Mouse (Mus musculus): Measurements from ENCODE around the gene Dbndd1. TPM values are rescaled to one million over a fixed set of nuclear protein-coding genes. Genes with fewer than 3 reads are reported as not detected.
"Not testable (repeated sequence)": the region's sequence is repeated elsewhere in the genome, so short reads cannot be mapped to it uniquely, and the experiment has no call there.

The Dbndd1 gene
- polyA plus RNA-seq, 1 experiment = not detected

DNA sequence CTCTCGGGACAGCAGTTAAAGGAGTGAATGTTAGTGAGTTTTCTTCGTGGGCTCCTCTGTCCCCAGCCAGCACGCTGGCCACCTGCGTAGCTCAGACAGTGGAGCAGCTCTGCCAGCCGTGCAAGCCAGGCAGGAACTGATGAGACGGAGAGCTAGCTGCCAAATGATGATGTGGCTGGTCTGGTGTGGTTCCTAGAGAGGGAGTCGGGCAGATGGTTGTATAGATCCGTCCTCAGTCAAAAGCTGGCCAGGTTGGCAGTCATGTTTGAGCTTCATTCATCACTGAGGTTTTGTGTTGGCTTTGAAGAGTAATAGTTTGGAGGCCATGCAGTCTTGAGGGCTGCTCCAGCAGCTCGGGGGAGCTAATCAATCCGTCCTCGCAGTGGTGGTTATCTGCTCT, 16.3 kb downstream of the Dbndd1 start:
- no peaks in the 10 kb centered on the region for H3K27me3 ChIP-seq (replicated peaks)
- peaks cover 9% of the 10 kb centered on the region for H3K9me3 ChIP-seq
- H3K4me1 ChIP-seq = peaks cover 9% of the 10 kb centered on the region
- no peak overlapping the region for H3K4me3 ChIP-seq (replicated peaks)
- TF ChIP-seq GATA1 (IDR thresholded peaks at IDR 0.05; ENCODE audit: borderline replicate concordance, low read length) = no peak
- TF ChIP-seq FLI1 (IDR thresholded peaks at IDR 0.05; ENCODE audit: low read length) = no peak
- H3K36me3 ChIP-seq (replicated peaks; ENCODE audit: low read length) = peaks cover 100% of the 10 kb centered on the region

DNA sequence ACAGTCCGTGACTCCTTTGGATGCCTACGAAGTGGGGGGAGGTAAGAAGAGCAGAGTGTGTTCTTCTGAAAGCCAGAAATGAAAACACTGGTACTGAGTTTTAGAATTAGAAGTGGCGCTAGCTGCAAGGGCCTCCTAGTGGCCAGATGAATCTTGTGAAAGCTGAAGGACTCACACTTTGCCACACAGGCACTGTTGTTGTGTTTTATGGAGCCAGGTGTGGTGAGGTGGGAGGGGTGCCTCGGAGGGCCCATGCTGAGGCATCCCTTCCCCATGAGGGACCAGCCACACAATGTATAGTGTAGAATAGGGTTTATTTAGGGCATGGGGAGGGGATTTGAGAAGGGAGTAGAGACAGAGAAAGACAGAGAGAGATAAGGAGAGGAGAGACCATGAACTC, 17.6 kb downstream of the Dbndd1 start:
- TF ChIP-seq GATA1 (IDR thresholded peaks at IDR 0.05; ENCODE audit: borderline replicate concordance, low read length) (no peak), FLI1 (IDR thresholded peaks at IDR 0.05; ENCODE audit: low read length) (no peak)
- peaks cover 100% of the 10 kb centered on the region for H3K36me3 ChIP-seq (replicated peaks; ENCODE audit: low read length)

DNA sequence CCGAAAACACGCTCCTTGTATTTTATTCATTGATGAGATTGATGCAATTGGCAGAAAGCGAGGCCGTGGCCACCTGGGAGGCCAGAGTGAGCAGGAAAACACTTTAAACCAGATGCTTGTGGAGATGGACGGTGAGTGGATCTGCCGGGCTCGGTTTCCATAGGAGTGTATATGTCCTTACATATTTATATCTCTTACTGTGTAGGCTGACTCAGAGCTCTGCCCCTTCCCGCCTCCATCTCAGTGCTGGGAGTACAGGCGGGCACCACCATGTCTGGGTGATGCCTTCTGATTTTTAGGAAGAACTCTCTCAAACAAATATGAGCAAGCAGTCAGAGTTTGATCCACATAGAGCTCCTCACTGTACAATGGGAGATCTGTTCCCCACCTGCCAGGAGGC, 22.4 kb downstream of the Dbndd1 start:
- peaks cover 98% of the 10 kb centered on the region for H3K36me3 ChIP-seq (replicated peaks; ENCODE audit: low read length)
- no peaks in the 10 kb centered on the region for H3K9me3 ChIP-seq
- H3K27me3 ChIP-seq (replicated peaks) = no peaks in the 10 kb centered on the region
- TF ChIP-seq FLI1 (IDR thresholded peaks at IDR 0.05; ENCODE audit: low read length) (no peak), GATA1 (IDR thresholded peaks at IDR 0.05; ENCODE audit: borderline replicate concordance, low read length) (no peak)
- H3K4me3 ChIP-seq (replicated peaks) = no peak overlapping the region
- peaks cover 9% of the 10 kb centered on the region for H3K4me1 ChIP-seq

More for the DNA sequence above, 17.6 kb downstream of the Dbndd1 start:
- no peak overlapping the region for H3K4me3 ChIP-seq (replicated peaks)
- no peaks in the 10 kb centered on the region; the same call in 1 of the 2 replicates for H3K9me3 ChIP-seq
- H3K27me3 ChIP-seq (replicated peaks) = no peaks in the 10 kb centered on the region
- H3K4me1 ChIP-seq = peaks cover 9% of the 10 kb centered on the region

DNA sequence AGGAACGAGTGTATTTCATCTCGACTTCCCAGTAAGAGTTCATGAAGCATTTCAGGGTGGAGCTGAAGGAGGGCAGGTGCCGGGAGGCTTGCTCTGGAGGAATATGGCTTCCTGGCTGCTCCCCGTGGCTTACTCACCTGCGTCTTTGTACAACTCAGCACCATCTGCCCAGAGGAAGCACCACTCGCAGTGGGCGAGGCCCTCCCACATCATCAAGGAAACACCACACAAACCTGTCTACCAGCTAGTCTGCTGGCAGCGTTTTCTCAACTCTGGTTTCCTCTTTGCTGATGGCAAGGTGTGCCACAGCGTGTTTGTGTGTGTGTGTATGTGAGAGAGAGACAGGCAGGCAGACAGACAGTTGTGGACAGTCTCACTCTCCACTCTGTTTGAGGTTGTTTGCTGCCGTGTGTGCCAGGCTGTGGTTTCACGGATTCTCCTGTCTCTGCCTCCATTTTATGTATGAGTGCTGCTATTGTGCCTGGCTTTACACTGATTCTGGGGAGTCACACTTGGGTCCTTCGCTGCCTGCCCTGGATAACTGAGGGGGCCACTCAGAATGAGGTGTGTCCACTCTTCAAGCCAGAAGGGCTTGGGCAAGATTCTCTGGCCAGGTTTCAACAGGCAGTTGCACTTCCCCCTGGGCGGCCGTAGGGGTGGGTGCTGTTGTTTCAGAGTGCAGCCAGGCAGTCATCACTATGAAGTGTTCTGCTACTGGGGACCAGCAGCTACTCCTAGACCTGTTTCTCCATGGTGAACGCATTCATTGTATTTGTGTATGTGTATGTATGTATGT, 23.8 kb downstream of the Dbndd1 start:
- H3K4me1 ChIP-seq = peaks cover 9% of the 10 kb centered on the region
- TF ChIP-seq FLI1 (IDR thresholded peaks at IDR 0.05; ENCODE audit: low read length) (no peak), GATA1 (IDR thresholded peaks at IDR 0.05; ENCODE audit: borderline replicate concordance, low read length) (no peak)
- H3K4me3 ChIP-seq (replicated peaks) = no peak overlapping the region

DNA sequence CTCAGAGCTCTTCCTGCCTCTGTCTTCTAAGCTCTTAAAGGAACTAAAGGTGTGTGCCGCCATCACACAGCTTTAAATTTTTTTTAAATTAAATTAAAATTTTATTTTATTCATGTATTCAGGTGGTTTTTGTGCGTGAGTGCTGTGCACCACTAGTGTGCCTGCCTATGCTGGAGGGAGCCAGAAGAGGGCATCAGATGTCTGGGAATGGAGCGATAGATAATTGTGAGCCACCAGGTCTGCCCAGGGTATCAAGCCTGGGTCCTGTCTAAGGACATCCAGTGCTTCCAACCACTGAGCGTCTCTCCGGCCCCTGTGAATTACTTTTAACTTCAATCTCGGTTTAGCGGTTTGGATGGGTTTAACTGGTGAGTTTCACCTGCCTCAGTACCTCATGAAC, 32.6 kb downstream of the Dbndd1 start:
- Histone ChIP-seq H3K4me1 (peaks cover 35% of the 10 kb centered on the region), H3K36me3 (replicated peaks; ENCODE audit: low read length) (peaks cover 74% of the 10 kb centered on the region), H3K27me3 (replicated peaks) (no peaks in the 10 kb centered on the region), H3K9me3 (no peaks in the 10 kb centered on the region), H3K4me3 (replicated peaks) (no peak overlapping the region)
- no peak for TF ChIP-seq GATA1 (IDR thresholded peaks at IDR 0.05; ENCODE audit: borderline replicate concordance, low read length)
- no peak for TF ChIP-seq FLI1 (IDR thresholded peaks at IDR 0.05; ENCODE audit: low read length)

More for the DNA sequence above, 23.8 kb downstream of the Dbndd1 start:
- H3K27me3 ChIP-seq (replicated peaks) = no peaks in the 10 kb centered on the region
- H3K36me3 ChIP-seq (replicated peaks; ENCODE audit: low read length) = peaks cover 97% of the 10 kb centered on the region
- no peaks in the 10 kb centered on the region for H3K9me3 ChIP-seq

DNA sequence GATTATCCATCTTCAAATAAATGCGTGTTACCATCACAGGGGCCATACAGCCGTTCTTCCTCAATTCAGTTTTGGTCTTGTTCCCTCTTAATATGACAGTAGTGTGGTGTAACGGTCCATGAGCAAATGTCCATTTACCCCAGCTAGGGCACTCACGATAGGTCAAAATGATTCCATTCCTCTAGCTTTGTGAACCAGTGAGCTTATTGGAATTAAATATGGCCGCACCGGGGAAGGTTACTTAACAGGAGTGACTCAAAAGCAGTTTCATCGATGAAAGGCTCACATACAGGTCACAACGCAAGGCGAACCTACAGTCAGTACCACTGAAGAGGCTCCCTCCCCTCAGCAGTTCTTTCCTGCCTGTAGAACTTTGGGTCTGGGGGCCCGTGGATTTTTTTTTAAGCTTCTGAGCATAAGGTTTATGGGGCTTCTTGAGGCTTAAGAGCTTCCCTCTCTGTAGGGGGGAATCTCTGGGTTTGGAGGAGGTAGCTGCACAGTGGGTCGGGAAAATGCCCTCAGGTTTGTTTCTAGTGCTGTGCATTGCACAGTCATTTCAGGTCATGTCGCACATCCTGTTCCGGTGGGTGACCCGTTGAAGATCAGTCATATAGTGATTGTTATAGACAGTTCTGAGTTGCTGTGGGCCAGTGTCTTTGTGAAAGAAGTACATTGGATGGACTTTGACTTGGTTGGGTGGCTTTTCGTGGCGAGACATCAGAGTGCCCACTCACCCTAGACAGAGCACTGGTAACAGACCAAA, 36.6 kb downstream of the Dbndd1 start:
- Histone ChIP-seq H3K27me3 (replicated peaks) (no peaks in the 10 kb centered on the region), H3K36me3 (replicated peaks; ENCODE audit: low read length) (peaks cover 36% of the 10 kb centered on the region), H3K4me3 (replicated peaks) (peak overlapping the region; percentile 97), H3K9me3 (no peaks in the 10 kb centered on the region), H3K4me1 (peaks cover 62% of the 10 kb centered on the region)
- no peak for TF ChIP-seq GATA1 (IDR thresholded peaks at IDR 0.05; ENCODE audit: borderline replicate concordance, low read length)

DNA sequence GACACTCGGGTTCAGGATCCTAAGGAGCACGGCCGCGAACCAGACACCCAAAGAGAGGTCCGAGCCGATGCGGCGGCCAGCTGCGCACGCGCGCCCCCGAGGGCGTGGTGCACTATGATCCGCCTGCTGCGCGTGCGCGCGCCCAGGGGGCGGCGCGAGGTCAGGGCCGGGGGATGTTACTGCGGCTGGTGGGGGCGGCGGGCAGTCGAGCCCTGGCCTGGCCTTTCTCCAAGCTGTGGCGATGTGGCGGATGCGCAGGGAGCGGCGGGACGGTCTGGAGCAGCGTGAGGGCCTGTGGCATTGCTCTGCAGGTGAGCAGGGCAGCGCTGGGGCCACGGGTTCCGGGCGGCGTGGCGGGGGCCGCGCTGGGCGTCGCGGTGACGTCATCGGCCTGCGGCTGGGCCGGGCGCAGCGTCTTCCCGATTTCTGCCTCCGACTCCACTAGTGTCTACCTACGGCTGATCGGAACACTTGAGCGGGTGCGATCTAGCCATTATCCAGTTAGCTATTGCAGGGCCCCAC, 37.5 kb downstream of the Dbndd1 start, which contains the start of gene Afg3l1:
Gene Afg3l1 (plus strand): TSS at position 167 of the 522 bp plus-strand sequence.
- H3K36me3 ChIP-seq (replicated peaks; ENCODE audit: low read length) = peaks cover 28% of the 10 kb centered on the region
- H3K9me3 ChIP-seq = no peaks in the 10 kb centered on the region
- H3K27me3 ChIP-seq (replicated peaks) = no peaks in the 10 kb centered on the region
- peaks cover 59% of the 10 kb centered on the region for H3K4me1 ChIP-seq
- TF ChIP-seq GATA1 (IDR thresholded peaks at IDR 0.05; ENCODE audit: borderline replicate concordance, low read length) (no peak), FLI1 (IDR thresholded peaks at IDR 0.05; ENCODE audit: low read length) (no peak)
- peak within 1 kb of the TSS; percentile 97 for H3K4me3 ChIP-seq (replicated peaks)

DNA sequence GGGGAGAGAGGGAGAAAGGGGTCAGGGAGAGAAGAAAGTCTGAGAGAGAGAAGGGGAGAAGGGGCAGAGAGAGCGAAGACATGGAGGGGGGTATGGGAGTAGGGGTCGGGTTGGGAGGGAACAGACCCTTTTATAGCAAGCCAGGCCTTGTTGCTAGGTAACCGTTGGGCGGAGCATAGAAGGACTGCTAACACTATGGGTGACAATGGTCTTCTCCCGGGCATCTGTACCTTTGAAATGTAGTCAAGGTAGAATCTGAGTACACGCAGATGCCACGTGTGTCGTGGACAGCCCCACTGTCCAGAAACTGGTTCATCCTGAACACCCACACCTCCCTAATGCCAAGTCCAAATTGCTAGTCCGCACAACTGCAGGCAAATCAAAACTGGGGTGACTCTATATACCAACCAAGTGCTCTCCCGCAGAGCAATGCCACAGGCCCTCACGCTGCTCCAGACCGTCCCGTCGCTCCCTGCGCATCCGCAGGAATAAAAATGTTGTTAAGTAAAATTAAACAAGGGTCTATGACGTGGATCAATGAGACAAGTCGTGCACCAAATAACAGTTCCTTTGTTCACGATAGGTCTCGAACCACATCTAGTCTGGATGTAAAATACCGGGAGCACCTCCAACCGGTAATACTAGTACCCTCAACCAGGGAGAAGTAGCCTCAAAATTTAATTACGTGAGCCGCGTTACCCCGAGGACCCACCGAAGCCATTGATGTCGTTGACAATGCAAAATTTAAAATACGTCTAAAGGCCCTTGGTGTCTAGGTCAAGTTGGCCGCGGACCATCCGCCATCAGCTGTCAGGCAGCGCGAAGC, 38.1 kb downstream of the Dbndd1 start:
- peak overlapping the region; percentile 97 for H3K4me3 ChIP-seq (replicated peaks)
- no peak for TF ChIP-seq GATA1 (IDR thresholded peaks at IDR 0.05; ENCODE audit: borderline replicate concordance, low read length)
- no peak for TF ChIP-seq FLI1 (IDR thresholded peaks at IDR 0.05; ENCODE audit: low read length)
- peaks cover 21% of the 10 kb centered on the region for H3K36me3 ChIP-seq (replicated peaks; ENCODE audit: low read length)
- H3K27me3 ChIP-seq (replicated peaks) = no peaks in the 10 kb centered on the region
- peaks cover 59% of the 10 kb centered on the region for H3K4me1 ChIP-seq
- H3K9me3 ChIP-seq = no peaks in the 10 kb centered on the region

DNA sequence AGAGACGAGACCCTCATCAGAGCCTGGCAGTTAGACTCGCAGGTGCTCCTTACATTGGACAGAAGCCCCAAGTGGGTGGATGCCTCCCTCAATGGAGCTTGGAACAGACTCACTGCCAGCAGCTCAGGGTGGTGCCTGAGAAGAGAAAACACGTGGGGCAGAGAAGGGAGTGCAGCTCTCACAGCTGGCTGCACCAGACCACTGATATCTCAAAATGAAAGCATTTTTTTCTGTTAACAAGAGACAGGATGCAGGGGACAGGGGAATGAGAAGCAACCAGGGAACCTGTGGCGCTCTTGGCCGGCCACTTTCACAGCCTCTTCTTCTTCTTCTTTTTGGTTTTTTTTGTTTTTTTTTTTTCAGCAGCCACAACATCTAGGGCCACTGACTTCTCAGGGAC, 40.7 kb downstream of the Dbndd1 start:
- not testable (repeated sequence) for H3K27me3 ChIP-seq (replicated peaks); H3K4me3 ChIP-seq (replicated peaks); H3K36me3 ChIP-seq (replicated peaks; ENCODE audit: low read length); H3K9me3 ChIP-seq
- H3K4me1 ChIP-seq = peaks cover 52% of the 10 kb centered on the region

DNA sequence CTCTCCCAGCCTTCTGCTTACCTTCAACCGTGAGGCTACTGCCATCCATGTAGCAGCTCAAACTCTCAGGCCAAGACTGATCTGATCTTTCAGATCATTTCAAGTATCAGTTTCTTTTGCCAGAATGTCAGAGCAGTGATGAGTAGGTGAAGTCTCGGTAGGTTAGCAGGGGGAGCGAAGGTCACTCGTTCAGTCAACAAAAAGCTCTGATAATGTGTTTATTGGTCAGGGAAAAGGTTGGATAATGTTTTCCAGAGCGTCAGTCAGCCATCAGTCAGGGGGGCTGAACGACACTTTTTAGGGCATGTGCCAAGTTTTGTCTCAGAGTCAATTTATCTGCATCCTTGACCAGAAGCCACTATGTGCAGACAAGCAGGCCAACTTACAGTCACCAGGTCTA, 42.3 kb downstream of the Dbndd1 start:
- not testable (repeated sequence) for H3K36me3 ChIP-seq (replicated peaks; ENCODE audit: low read length); H3K27me3 ChIP-seq (replicated peaks); H3K9me3 ChIP-seq; H3K4me3 ChIP-seq (replicated peaks)
- peaks cover 46% of the 10 kb centered on the region for H3K4me1 ChIP-seq
